Mouse (Mus musculus) liver, embryonic 15.5 days (tissue): ENCODE data around the gene Grap2. TPM values are rescaled to one million over a fixed set of nuclear protein-coding genes. Genes with fewer than 3 reads are reported as not detected.

Experiments used
- ATAC-seq: fragments of 200-750 bp; cut with Nextera tagmentation; 2 replicates; pipeline ENCODE4 v1.8.0; 2017; ENCODE audit warnings: moderate number of reproducible peaks, mild to moderate bottlenecking, moderate library complexity; ENCODE audit not compliant: insufficient read depth
- H3K27ac ChIP-seq: fragments of 300-500 bp; sonication (generic); replicated peaks from 2 replicates; pipeline ENCODE4 v1.5.1; 2015; ENCODE audit warnings: mild to moderate bottlenecking, inconsistent platforms
- H3K27me3 ChIP-seq: fragments of 300-500 bp; sonication (generic); 2 replicates; pipeline ENCODE4 v1.6.1; 2015; ENCODE audit warnings: mild to moderate bottlenecking, inconsistent platforms
- H3K36me3 ChIP-seq: fragments of 300-500 bp; sonication (generic); replicated peaks from 2 replicates; pipeline ENCODE4 v1.6.1; 2015; ENCODE audit warnings: moderate library complexity, mild to moderate bottlenecking, inconsistent platforms
- H3K4me1 ChIP-seq: fragments of 300-500 bp; sonication (generic); replicated peaks from 2 replicates; pipeline ENCODE4 v1.6.1; 2015; ENCODE audit warnings: inconsistent platforms
- H3K4me2 ChIP-seq: fragments of 300-500 bp; sonication (generic); 2 replicates; pipeline ENCODE4 v1.6.1; 2015; ENCODE audit warnings: moderate library complexity, mild to moderate bottlenecking, inconsistent platforms
- H3K4me3 ChIP-seq: fragments of 300-500 bp; sonication (generic); replicated peaks from 2 replicates; pipeline ENCODE4 v1.5.1; 2015; ENCODE audit warnings: mild to moderate bottlenecking, inconsistent platforms
- H3K9ac ChIP-seq: fragments of 300-500 bp; sonication (generic); 2 replicates; pipeline ENCODE4 v1.6.1; 2015; ENCODE audit warnings: moderate library complexity, mild to moderate bottlenecking, inconsistent platforms
- H3K9me3 ChIP-seq: fragments of 300-500 bp; sonication (generic); replicated peaks from 2 replicates; pipeline ENCODE4 v1.6.1; 2016; ENCODE audit warnings: inconsistent platforms
- WGBS: fragments of 180-500 bp; shearing (Covaris S2); methylation state at CpG from one replicate; pipeline ENCODE4 v1.1.7; 2015; ENCODE audit warnings: mixed read lengths; ENCODE audit not compliant: insufficient replicate concordance; 5-methylcytosine and 5-hydroxymethylcytosine counted together
- polyA plus RNA-seq: library from polyadenylated mRNA; unstranded; fragments of >200 nt; fragmentation: Nextera tagmentation; extraction: Ambion mirVana; gene quantifications from 2 replicates; pipeline ENCODE4 v1.2.1, GENCODE M21; 2015

Grap2 gene
- polyA plus RNA-seq, 1 experiment from 2014 or later, result 23.3 TPM

DNA sequence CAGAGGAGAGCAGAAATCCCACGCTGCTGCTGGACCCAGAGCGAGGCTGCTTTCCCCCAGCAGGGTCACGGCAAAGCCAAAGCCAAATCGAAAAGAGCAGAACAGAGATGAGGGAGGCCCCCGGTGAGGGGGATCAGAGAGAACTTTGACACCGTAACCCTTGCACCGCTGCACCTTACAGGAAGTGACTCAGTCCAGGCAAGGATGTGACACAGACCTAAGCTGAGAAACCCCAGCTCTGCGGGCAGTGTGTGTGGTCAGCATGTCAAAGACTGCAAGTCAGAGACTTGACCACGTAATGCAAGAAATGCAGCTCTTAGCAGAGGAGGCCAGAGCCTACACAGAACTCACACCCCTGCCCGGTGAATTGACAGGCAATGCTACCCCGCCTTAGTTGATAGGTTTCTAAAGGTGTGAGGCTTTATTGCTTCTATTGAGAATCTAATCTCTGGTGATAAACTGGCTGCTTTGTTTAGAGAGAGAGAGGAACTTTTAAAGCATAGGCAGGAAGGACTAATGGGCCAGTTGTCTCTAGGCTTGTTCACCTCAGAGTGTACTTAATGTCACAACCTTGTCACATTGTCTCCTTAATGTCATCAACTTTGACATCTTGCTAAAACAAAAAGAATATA lies 66.8 kb downstream of the Grap2 start:
- no peak for ATAC-seq
- WGBS, result 22% methylated on average over 11 of the region's 11 CpGs
- Histone ChIP-seq H3K36me3 (no peaks in the 10 kb centered on the region; the same call in 1 of the 2 replicates), H3K27ac (no peak overlapping the region), H3K9ac (no peak overlapping the region), H3K27me3 (peaks cover 33% of the 10 kb centered on the region), H3K4me1 (peaks cover 19% of the 10 kb centered on the region), H3K4me3 (no peak overlapping the region), H3K4me2 (no peak overlapping the region; the same call in 1 of the 2 replicates), H3K9me3 (no peaks in the 10 kb centered on the region)

DNA sequence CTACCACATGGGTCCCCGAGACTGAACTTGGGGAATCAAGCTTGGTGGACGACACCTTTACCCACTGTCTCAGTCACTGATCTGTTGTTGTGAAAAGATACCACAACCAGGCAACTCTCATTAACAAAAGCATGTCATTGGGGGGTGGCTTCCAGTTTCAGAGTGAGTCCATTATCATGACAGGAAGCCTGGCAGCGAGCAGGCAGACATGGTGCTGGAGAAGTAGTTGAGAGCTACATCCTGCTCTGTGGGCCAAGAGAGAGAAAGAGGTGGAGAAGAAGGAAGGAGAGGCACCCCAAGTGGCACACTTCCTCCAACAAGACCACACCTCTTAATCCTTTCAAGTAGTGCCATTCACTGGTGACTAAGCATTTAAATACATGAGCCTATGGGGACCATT lies 67.5 kb downstream of the Grap2 start:
- WGBS, result 64% methylated on average over 3 of the region's 3 CpGs
- H3K9me3 ChIP-seq, result no peaks in the 10 kb centered on the region
- no peak overlapping the region for H3K9ac ChIP-seq

DNA sequence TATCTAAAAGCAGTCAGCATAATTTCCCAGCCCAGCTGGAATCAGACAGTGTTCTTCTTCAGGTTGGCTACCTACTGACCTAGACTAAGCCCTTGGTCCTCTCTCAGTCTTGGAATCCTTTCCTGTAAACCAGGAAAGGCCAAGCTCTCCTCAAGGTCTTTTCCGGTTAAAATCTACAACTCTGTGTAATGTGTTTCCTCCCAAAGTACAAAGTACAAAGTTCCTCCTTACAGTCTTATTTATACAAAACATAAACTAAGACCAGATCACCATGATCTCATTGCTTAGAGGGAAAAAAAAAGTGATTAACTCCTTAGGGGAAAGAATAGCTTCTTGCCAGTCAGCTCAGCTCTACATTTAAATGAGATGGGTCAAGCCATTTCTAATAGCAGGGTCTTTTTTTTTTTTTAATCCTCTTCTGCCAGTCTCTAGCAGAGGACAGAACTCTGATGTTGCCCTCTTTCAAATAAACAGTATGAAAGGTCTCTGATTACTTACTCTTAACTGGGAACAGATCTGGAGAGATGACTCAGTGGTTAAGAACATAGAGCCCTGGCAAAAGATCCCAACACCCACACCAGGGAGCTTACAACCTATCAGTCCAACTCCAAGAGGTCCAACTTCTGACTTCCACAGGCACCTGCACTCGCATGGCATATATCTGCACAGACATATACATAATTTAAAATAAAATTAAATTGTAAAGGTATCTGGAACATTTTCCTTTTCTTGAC lies 69.5 kb downstream of the Grap2 start:
- Histone ChIP-seq H3K9ac (no peak overlapping the region), H3K9me3 (no peaks in the 10 kb centered on the region), H3K4me3 (no peak overlapping the region), H3K4me1 (peaks cover 15% of the 10 kb centered on the region), H3K27me3 (peaks cover 11% of the 10 kb centered on the region), H3K36me3 (no peaks in the 10 kb centered on the region; the same call in 1 of the 2 replicates), H3K27ac (no peak overlapping the region), H3K4me2 (no peak overlapping the region)
- no peak for ATAC-seq
- 60% methylated on average over 2 of the region's 2 CpGs for WGBS

More for the DNA sequence above, 67.5 kb downstream of the Grap2 start:
- H3K36me3 ChIP-seq, result no peaks in the 10 kb centered on the region; the same call in 1 of the 2 replicates
- no peak overlapping the region for H3K4me2 ChIP-seq
- no peak overlapping the region for H3K27ac ChIP-seq
- H3K4me3 ChIP-seq, result no peak overlapping the region
- no peak for ATAC-seq
- H3K4me1 ChIP-seq, result peaks cover 14% of the 10 kb centered on the region
- H3K27me3 ChIP-seq, result peaks cover 28% of the 10 kb centered on the region

DNA sequence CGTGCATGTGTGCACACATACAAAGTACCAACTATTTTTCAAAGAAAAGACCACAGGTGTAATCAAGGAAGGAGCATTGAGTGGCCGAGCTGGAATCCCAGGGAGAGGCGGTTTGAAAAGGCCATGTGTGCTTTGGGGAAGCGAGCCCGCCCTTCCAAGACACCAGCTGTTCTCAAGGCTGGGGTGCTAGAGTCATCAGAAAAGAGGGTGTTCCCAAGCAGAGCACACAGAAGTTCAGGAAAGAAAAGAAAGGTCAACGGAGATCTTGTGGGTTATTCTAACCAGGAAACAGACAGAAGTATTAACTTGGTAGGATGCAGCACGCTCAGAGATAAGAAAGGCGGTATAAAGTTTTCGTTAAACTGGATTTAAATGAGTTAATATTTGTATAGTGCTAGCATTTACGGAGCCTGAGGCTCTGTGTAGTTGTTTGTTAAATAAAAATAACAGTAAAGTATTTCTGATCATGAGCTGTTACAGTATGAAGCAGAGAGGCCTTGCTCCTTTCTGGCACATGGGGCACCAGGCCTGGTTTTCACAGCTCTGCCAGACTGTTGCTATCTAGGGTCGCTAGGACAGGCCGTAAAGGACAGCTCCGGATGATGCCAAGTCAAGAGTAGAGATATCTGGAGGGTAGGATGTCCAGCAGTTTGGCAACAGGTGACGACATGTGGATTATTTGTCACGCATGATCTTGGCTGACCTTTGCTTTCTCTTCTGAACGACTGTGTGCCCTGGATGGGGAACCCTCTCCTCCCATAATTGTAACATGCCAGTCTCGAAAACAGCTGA lies 72.8 kb downstream of the Grap2 start:
- H3K27me3 ChIP-seq, result no peaks in the 10 kb centered on the region
- H3K4me3 ChIP-seq, result no peak overlapping the region
- no peak overlapping the region for H3K27ac ChIP-seq
- no peak overlapping the region for H3K9ac ChIP-seq
- no peak overlapping the region for H3K4me2 ChIP-seq
- ATAC-seq, result no peak
- 0 out of 2 replicates have a peak, but pooled peaks cover 2% of the 10 kb centered on the region for H3K36me3 ChIP-seq
- no peaks in the 10 kb centered on the region for H3K9me3 ChIP-seq
- H3K4me1 ChIP-seq, result peaks cover 7% of the 10 kb centered on the region; the same call in 1 of the 2 replicates
- WGBS, result 72% methylated on average over 17 of the region's 17 CpGs

DNA sequence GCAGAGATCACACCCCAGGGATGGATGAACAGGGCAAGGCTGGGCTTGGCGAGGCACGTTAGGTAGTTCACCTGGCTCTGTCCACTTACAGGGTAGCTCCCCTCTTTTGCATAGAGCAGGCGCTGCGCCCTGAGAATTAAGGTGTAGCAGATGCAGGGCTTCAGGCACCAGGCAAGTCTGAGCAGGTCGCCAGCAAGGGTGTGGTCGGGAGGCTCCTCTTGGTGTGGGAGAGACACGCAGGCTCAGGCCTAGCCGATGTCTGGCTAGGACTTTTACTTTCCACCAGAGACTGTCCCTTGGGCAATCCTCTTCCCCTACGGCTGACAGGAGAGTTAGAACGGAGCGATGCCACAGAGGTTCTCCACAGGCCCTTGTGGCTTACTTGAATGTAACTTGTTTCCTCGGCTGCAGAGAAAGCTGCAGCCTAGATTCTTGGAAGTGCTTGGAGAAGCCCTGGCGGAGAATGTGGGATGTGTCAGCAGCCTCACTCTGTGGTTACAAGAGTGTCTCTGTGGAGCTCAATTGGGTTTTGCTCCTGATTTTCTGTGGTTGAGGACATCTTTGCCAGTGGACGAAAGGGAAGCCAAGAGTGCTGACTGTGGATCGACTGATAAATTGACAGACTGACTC lies 76.7 kb downstream of the Grap2 start:
- no peak overlapping the region for H3K4me2 ChIP-seq
- H3K27ac ChIP-seq, result no peak overlapping the region
- no peak overlapping the region for H3K4me3 ChIP-seq
- WGBS, result 57% methylated on average over 15 of the region's 15 CpGs
- 0 out of 2 replicates have a peak, but pooled peaks cover 5% of the 10 kb centered on the region for H3K27me3 ChIP-seq
- H3K9me3 ChIP-seq, result no peaks in the 10 kb centered on the region
- no peak for ATAC-seq
- H3K36me3 ChIP-seq, result 0 out of 2 replicates have a peak, but pooled peaks cover 2% of the 10 kb centered on the region
- H3K4me1 ChIP-seq, result 0 out of 2 replicates have a peak, but pooled peaks cover 3% of the 10 kb centered on the region
- no peak overlapping the region for H3K9ac ChIP-seq

DNA sequence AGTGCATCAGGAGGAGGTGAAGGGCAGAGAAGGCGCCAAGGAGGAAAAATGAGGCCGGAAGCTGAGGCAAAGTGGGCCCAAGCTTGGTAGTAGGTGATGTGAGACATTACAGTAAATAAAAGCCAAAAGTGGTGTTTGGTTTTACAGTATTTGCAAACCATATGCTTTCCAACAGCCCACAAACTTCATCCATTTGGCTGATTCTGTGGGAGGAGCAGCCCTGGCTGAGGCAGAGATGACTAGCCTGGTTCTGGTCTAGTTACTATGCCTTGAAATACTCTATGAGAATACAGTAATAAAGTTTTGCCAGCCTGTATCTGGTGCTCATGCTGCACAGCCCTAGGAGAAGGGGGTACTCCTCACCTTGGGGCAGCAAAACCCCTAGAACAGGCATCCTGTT lies 78.0 kb downstream of the Grap2 start:
- Histone ChIP-seq H3K9ac (no peak overlapping the region), H3K36me3 (0 out of 2 replicates have a peak, but pooled peaks cover 2% of the 10 kb centered on the region), H3K27me3 (0 out of 2 replicates have a peak, but pooled peaks cover 11% of the 10 kb centered on the region), H3K4me3 (no peak overlapping the region), H3K9me3 (no peaks in the 10 kb centered on the region), H3K4me2 (no peak overlapping the region), H3K4me1 (0 out of 2 replicates have a peak, but pooled peaks cover 2% of the 10 kb centered on the region), H3K27ac (no peak overlapping the region)
- ATAC-seq, result no peak
- 55% methylated on average over 2 of the region's 2 CpGs for WGBS

DNA sequence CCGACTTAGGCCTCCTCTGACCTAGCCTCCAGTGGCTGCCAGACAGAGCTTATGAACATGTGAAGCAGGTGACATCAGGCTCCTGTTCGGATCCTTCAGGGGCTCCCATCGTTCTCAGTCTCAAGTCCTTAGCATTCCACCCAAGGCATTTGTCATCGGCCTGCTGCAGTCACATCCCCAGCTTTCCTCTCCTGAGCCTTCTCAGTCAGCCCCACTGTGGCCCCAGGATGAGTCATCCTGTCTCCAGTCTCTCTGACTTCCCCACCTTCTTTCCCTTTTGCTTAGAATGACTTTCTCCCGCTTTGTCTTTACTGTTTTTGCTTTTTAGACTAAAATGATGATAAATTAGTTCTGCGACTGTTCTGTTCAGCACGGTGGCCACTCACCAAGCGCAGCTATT lies 81.5 kb downstream of the Grap2 start:
- WGBS, result 51% methylated on average over 8 of the region's 8 CpGs
- no peak overlapping the region for H3K27ac ChIP-seq
- ATAC-seq, result no peak

DNA sequence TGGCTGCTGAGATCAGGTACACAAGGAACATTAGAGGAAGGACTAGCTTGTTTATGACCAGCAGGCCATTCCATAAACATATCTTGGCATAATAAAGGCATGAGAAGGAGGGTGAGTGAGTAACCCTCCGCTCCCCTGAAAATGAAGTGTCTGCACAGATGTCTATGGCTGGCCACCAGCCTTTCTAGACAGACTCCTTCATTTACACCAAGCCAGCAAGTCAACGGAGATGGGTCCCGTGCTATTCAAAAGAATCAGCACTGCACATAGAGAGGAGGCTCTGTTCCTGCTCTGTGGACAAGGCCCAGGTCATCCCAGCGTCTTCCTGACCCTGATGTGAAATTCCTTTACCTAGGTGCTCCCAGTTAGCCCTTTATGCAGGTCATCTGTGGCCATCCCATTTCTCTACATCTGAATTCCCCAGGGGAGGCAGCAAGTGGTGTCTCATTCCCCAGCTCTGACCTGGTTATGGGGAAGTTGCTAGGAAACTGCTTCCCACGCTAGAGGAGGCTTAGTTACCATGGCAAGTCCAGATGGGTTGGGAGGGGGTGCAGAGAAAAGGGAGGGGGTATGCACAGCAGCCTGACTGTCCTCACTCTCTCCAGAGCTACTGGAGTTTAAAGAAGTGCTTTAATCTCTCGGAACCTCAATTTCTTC lies 86.5 kb downstream of the Grap2 start:
- WGBS, result 52% methylated on average over 6 of the region's 6 CpGs
- Histone ChIP-seq H3K9ac (no peak overlapping the region), H3K4me2 (no peak overlapping the region), H3K27me3 (peaks cover 36% of the 10 kb centered on the region), H3K4me3 (no peak overlapping the region), H3K4me1 (no peaks in the 10 kb centered on the region), H3K9me3 (no peaks in the 10 kb centered on the region), H3K27ac (no peak overlapping the region), H3K36me3 (no peaks in the 10 kb centered on the region)
- ATAC-seq, result no peak

More for the DNA sequence above, 81.5 kb downstream of the Grap2 start:
- no peaks in the 10 kb centered on the region for H3K4me1 ChIP-seq
- H3K36me3 ChIP-seq, result no peaks in the 10 kb centered on the region
- peaks cover 15% of the 10 kb centered on the region; the same call in 1 of the 2 replicates for H3K27me3 ChIP-seq
- H3K4me2 ChIP-seq, result no peak overlapping the region
- H3K9me3 ChIP-seq, result no peaks in the 10 kb centered on the region
- H3K9ac ChIP-seq, result no peak overlapping the region
- no peak overlapping the region for H3K4me3 ChIP-seq

DNA sequence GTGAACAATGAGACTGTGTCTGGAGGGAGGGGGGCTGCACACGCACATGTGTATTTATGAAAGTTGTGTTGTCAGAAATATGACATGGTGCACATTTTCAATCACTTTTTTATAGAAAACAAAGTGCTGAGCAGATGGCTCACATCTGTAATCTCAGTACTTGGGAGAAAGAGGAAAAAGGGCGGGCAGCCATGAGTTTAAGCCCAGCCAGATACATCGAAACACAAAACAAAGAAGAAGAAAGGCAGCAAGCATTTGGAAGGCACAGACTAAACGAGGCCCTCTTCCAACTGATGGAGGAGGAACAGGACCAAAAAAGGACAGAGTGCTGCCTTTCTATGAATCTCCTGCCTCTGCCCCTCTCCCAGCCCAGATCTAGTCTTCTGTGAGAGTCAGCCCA lies 88.6 kb downstream of the Grap2 start:
- Histone ChIP-seq H3K27me3 (peaks cover 30% of the 10 kb centered on the region), H3K4me3 (no peak overlapping the region), H3K27ac (no peak overlapping the region), H3K4me1 (no peaks in the 10 kb centered on the region), H3K9me3 (no peaks in the 10 kb centered on the region), H3K4me2 (no peak overlapping the region), H3K9ac (no peak overlapping the region), H3K36me3 (no peaks in the 10 kb centered on the region)
- 40% methylated on average over 4 of the region's 4 CpGs for WGBS
- no peak for ATAC-seq

DNA sequence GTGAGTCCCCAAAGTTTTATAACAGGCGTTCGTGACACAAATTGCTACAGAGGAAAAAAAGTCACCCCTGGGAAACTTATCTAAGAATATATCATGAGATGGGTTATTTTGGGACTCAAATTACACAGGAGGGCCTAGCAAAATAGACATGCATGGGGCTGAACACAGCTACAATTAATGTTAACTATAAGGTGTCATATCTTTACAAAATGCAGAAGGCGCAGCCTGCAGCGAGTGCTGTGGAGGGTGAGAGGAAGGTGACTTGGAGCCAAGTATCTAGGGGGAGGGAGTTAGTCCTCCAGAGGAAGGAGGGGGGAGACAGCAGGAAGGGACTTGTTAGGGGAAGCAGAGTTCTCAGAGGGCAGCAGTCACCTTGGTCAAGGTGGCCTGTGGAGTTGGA lies 92.0 kb downstream of the Grap2 start:
- no peak overlapping the region for H3K4me3 ChIP-seq
- no peak for ATAC-seq
- no peak overlapping the region for H3K9ac ChIP-seq
- no peak overlapping the region for H3K27ac ChIP-seq
- no peaks in the 10 kb centered on the region for H3K4me1 ChIP-seq
- H3K36me3 ChIP-seq, result no peaks in the 10 kb centered on the region
- WGBS, result 66% methylated on average over 4 of the region's 4 CpGs
- H3K27me3 ChIP-seq, result peaks cover 26% of the 10 kb centered on the region
- no peak overlapping the region for H3K4me2 ChIP-seq
- no peaks in the 10 kb centered on the region for H3K9me3 ChIP-seq
